Mouse (Mus musculus): ENCODE measurements at regions not wholly inside any gene's neighbourhood (a gene's known extent, or its start where the extent isn't known, plus 50 kb on each side); places are given as distances from the start of the nearest gene placed in this dataset.

GRCm38 (mm10) chr3:128723100-128723499 is 476.6 kb upstream of the Pitx2 start:
- Histone ChIP-seq H3K9me3 (ENCODE audit: low read length) (no peaks in the 10 kb centered on the region), H3K4me3 (replicated peaks; ENCODE audit: low read length) (no peak overlapping the region), H3K4me1 (replicated peaks; ENCODE audit: low read depth, low read length) (no peaks in the 10 kb centered on the region), H3K36me3 (ENCODE audit: insufficient read depth, low read length) (no peaks in the 10 kb centered on the region), H3K27me3 (ENCODE audit: insufficient read depth, low read length) (no peaks in the 10 kb centered on the region)
- TF ChIP-seq NANOG (IDR thresholded peaks at IDR 0.05; ENCODE audit: borderline replicate concordance, low read length) (no peak), CTCF (conservative IDR thresholded peaks at IDR 0.05; ENCODE audit: low read length) (no peak), POU5F1 (IDR thresholded peaks at IDR 0.05; ENCODE audit: borderline replicate concordance, low read length) (no peak)

GRCm38 (mm10) chr3:128720276-128720675 is 479.4 kb upstream of the Pitx2 start:
- Histone ChIP-seq H3K4me1 (replicated peaks; ENCODE audit: low read depth, low read length) (no peaks in the 10 kb centered on the region), H3K27me3 (ENCODE audit: insufficient read depth, low read length) (no peaks in the 10 kb centered on the region), H3K9me3 (ENCODE audit: low read length) (no peaks in the 10 kb centered on the region), H3K36me3 (ENCODE audit: insufficient read depth, low read length) (no peaks in the 10 kb centered on the region), H3K4me3 (replicated peaks; ENCODE audit: low read length) (no peak overlapping the region)
- no peak for TF ChIP-seq POU5F1 (IDR thresholded peaks at IDR 0.05; ENCODE audit: borderline replicate concordance, low read length)
- no peak for TF ChIP-seq CTCF (conservative IDR thresholded peaks at IDR 0.05; ENCODE audit: low read length)
- TF ChIP-seq NANOG (IDR thresholded peaks at IDR 0.05; ENCODE audit: borderline replicate concordance, low read length) = no peak

GRCm38 (mm10) chr3:128719226-128719625 is 480.5 kb upstream of the Pitx2 start:
- no peaks in the 10 kb centered on the region for H3K9me3 ChIP-seq (ENCODE audit: low read length)
- H3K4me3 ChIP-seq (replicated peaks; ENCODE audit: low read length) = no peak overlapping the region
- H3K27me3 ChIP-seq (ENCODE audit: insufficient read depth, low read length) = no peaks in the 10 kb centered on the region
- H3K4me1 ChIP-seq (replicated peaks; ENCODE audit: low read depth, low read length) = no peaks in the 10 kb centered on the region
- TF ChIP-seq NANOG (IDR thresholded peaks at IDR 0.05; ENCODE audit: borderline replicate concordance, low read length) = no peak
- no peak for TF ChIP-seq POU5F1 (IDR thresholded peaks at IDR 0.05; ENCODE audit: borderline replicate concordance, low read length)
- TF ChIP-seq CTCF (conservative IDR thresholded peaks at IDR 0.05; ENCODE audit: low read length) = no peak
- H3K36me3 ChIP-seq (ENCODE audit: insufficient read depth, low read length) = no peaks in the 10 kb centered on the region

GRCm38 (mm10) chr3:128707270-128707669 is 492.4 kb upstream of the Pitx2 start:
- Histone ChIP-seq H3K4me3 (replicated peaks; ENCODE audit: low read length) (no peak overlapping the region), H3K9me3 (ENCODE audit: low read length) (no peaks in the 10 kb centered on the region), H3K36me3 (ENCODE audit: insufficient read depth, low read length) (no peaks in the 10 kb centered on the region), H3K27me3 (ENCODE audit: insufficient read depth, low read length) (no peaks in the 10 kb centered on the region), H3K4me1 (replicated peaks; ENCODE audit: low read depth, low read length) (no peaks in the 10 kb centered on the region)
- TF ChIP-seq CTCF (conservative IDR thresholded peaks at IDR 0.05; ENCODE audit: low read length) (no peak), NANOG (IDR thresholded peaks at IDR 0.05; ENCODE audit: borderline replicate concordance, low read length) (no peak), POU5F1 (IDR thresholded peaks at IDR 0.05; ENCODE audit: borderline replicate concordance, low read length) (no peak)

- Histone ChIP-seq H3K36me3 (ENCODE audit: insufficient read depth, low read length) (no peaks in the 10 kb centered on the region), H3K9me3 (ENCODE audit: low read length) (no peaks in the 10 kb centered on the region), H3K4me3 (replicated peaks; ENCODE audit: low read length) (no peak overlapping the region), H3K4me1 (replicated peaks; ENCODE audit: low read depth, low read length) (no peaks in the 10 kb centered on the region), H3K27me3 (ENCODE audit: insufficient read depth, low read length) (no peaks in the 10 kb centered on the region)
- no peak for TF ChIP-seq CTCF (conservative IDR thresholded peaks at IDR 0.05; ENCODE audit: low read length)
- TF ChIP-seq NANOG (IDR thresholded peaks at IDR 0.05; ENCODE audit: borderline replicate concordance, low read length) = no peak
- TF ChIP-seq POU5F1 (IDR thresholded peaks at IDR 0.05; ENCODE audit: borderline replicate concordance, low read length) = no peak
Observed at GRCm38 (mm10) chr3:128668468-128669127, 531.1 kb upstream of the Pitx2 start.

GRCm38 (mm10) chr3:128665184-128665583 is 534.5 kb upstream of the Pitx2 start:
- TF ChIP-seq CTCF (conservative IDR thresholded peaks at IDR 0.05; ENCODE audit: low read length) = no peak
- no peak for TF ChIP-seq POU5F1 (IDR thresholded peaks at IDR 0.05; ENCODE audit: borderline replicate concordance, low read length)
- no peak for TF ChIP-seq NANOG (IDR thresholded peaks at IDR 0.05; ENCODE audit: borderline replicate concordance, low read length)

GRCm38 (mm10) chr3:128636960-128637755 is 562.5 kb upstream of the Pitx2 start:
- H3K9me3 ChIP-seq (ENCODE audit: low read length) = no peaks in the 10 kb centered on the region
- no peaks in the 10 kb centered on the region for H3K36me3 ChIP-seq (ENCODE audit: insufficient read depth, low read length)
- no peak for TF ChIP-seq CTCF (conservative IDR thresholded peaks at IDR 0.05; ENCODE audit: low read length)
- TF ChIP-seq POU5F1 (IDR thresholded peaks at IDR 0.05; ENCODE audit: borderline replicate concordance, low read length) = no peak
- no peak for TF ChIP-seq NANOG (IDR thresholded peaks at IDR 0.05; ENCODE audit: borderline replicate concordance, low read length)
- H3K27me3 ChIP-seq (ENCODE audit: insufficient read depth, low read length) = no peaks in the 10 kb centered on the region
- H3K4me1 ChIP-seq (replicated peaks; ENCODE audit: low read depth, low read length) = no peaks in the 10 kb centered on the region
- no peak overlapping the region for H3K4me3 ChIP-seq (replicated peaks; ENCODE audit: low read length)

More at GRCm38 (mm10) chr3:128665184-128665583, 534.5 kb upstream of the Pitx2 start:
- no peaks in the 10 kb centered on the region for H3K9me3 ChIP-seq (ENCODE audit: low read length)
- no peaks in the 10 kb centered on the region for H3K4me1 ChIP-seq (replicated peaks; ENCODE audit: low read depth, low read length)
- H3K27me3 ChIP-seq (ENCODE audit: insufficient read depth, low read length) = no peaks in the 10 kb centered on the region
- no peaks in the 10 kb centered on the region for H3K36me3 ChIP-seq (ENCODE audit: insufficient read depth, low read length)
- H3K4me3 ChIP-seq (replicated peaks; ENCODE audit: low read length) = no peak overlapping the region

GRCm38 (mm10) chr3:128627696-128628095 is 572.0 kb upstream of the Pitx2 start:
- Histone ChIP-seq H3K4me1 (replicated peaks; ENCODE audit: low read depth, low read length) (no peaks in the 10 kb centered on the region), H3K36me3 (ENCODE audit: insufficient read depth, low read length) (no peaks in the 10 kb centered on the region), H3K9me3 (ENCODE audit: low read length) (no peaks in the 10 kb centered on the region), H3K27me3 (ENCODE audit: insufficient read depth, low read length) (no peaks in the 10 kb centered on the region), H3K4me3 (replicated peaks; ENCODE audit: low read length) (no peak overlapping the region)
- TF ChIP-seq POU5F1 (IDR thresholded peaks at IDR 0.05; ENCODE audit: borderline replicate concordance, low read length) (no peak), CTCF (conservative IDR thresholded peaks at IDR 0.05; ENCODE audit: low read length) (no peak), NANOG (IDR thresholded peaks at IDR 0.05; ENCODE audit: borderline replicate concordance, low read length) (no peak)
